Mouse (Mus musculus): ENCODE results near the gene Gmpr2. TPM values are rescaled to one million over a fixed set of nuclear protein-coding genes. Genes with fewer than 3 reads are reported as not detected.

Gene Gmpr2
- polyA plus RNA-seq, 1 experiment from 2014 or later = 40.9 TPM

DNA sequence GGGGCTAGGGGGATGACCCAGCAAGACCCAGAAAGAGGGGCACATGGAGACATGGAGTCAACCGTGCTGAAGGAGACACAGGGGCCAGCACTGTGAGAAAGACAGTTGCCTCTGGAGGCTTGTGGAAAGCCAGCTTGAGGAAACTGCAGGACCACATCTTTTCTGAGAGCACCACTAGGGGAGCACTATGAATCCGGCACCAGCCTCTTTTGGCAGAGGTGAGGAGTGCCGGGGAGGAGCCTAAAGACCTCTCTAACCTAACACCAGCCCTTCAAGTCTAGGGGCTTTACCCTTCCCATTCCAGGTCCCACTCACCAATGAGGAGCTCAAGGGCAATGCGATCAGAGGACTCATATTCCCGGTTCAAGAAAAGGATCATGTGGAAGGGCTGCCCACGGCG lies 40.0 kb downstream of the Gmpr2 start:
- H3K9me3 ChIP-seq (ENCODE audit: control insufficient read depth, low read length) = no peaks in the 10 kb centered on the region
- H3K27me3 ChIP-seq (ENCODE audit: control insufficient read depth, insufficient read depth, low read length) = peaks cover 23% of the 10 kb centered on the region; the same call in 1 of the 2 replicates
- 71% methylated on average over 7 of the region's 7 CpGs for WGBS
- peaks cover 5 to 11% of the 10 kb centered on the region in 2 experiments; a peak in 2 of 4 replicates for H3K4me1 ChIP-seq (ENCODE audit: control insufficient read depth in 2 of 2, insufficient read depth in 2 of 2, low read length in 2 of 2)
- H3K4me3 ChIP-seq (ENCODE audit: control insufficient read depth in 1 of 2, insufficient read depth in 1 of 2, low read depth in 1 of 2, low read length in 2 of 2) = no peak overlapping the region
- no peak overlapping the region for H3K9ac ChIP-seq (ENCODE audit: low read length)
- no peak overlapping the region for H3K27ac ChIP-seq (replicated peaks in 1 of 2; ENCODE audit: control insufficient read depth in 1 of 2, insufficient read depth in 1 of 2, low read depth in 2 of 2, low read length in 2 of 2)
- no peak overlapping the region for H3K4me2 ChIP-seq (ENCODE audit: low read length)
- ATAC-seq (ENCODE audit: insufficient number of reproducible peaks, insufficient read depth, low FRiP score, low read depth) = no peak
- H3K36me3 ChIP-seq (ENCODE audit: control insufficient read depth, insufficient read depth, low read length) = peaks cover 5% of the 10 kb centered on the region

GRCm38 (mm10) chr14:55713007-55713728 lies 41.4 kb downstream of the Gmpr2 start:
- H3K9ac ChIP-seq (ENCODE audit: low read length) = no peak overlapping the region; the same call in 1 of the 2 replicates
- no peak for ATAC-seq (ENCODE audit: insufficient number of reproducible peaks, insufficient read depth, low FRiP score, low read depth)
- 13% methylated on average over 25 of the region's 25 CpGs for WGBS
- peak overlapping the region; percentile 12 to 26; a peak in 2 of 4 replicates for H3K4me3 ChIP-seq (ENCODE audit: control insufficient read depth in 1 of 2, insufficient read depth in 1 of 2, low read depth in 1 of 2, low read length in 2 of 2)
- peak overlapping the region; percentile 58 for H3K4me2 ChIP-seq (ENCODE audit: low read length)
- no peaks in the 10 kb centered on the region for H3K9me3 ChIP-seq (ENCODE audit: control insufficient read depth, low read length)
- H3K27ac ChIP-seq (replicated peaks in 1 of 2; ENCODE audit: control insufficient read depth in 1 of 2, insufficient read depth in 1 of 2, low read depth in 2 of 2, low read length in 2 of 2) = no peak overlapping the region
- H3K27me3 ChIP-seq (ENCODE audit: control insufficient read depth, insufficient read depth, low read length) = peaks cover 23% of the 10 kb centered on the region; the same call in 1 of the 2 replicates
- H3K36me3 ChIP-seq (ENCODE audit: control insufficient read depth, insufficient read depth, low read length) = peaks cover 17% of the 10 kb centered on the region
- peaks cover 5 to 11% of the 10 kb centered on the region in 2 experiments; a peak in 2 of 4 replicates for H3K4me1 ChIP-seq (ENCODE audit: control insufficient read depth in 2 of 2, insufficient read depth in 2 of 2, low read length in 2 of 2)

DNA sequence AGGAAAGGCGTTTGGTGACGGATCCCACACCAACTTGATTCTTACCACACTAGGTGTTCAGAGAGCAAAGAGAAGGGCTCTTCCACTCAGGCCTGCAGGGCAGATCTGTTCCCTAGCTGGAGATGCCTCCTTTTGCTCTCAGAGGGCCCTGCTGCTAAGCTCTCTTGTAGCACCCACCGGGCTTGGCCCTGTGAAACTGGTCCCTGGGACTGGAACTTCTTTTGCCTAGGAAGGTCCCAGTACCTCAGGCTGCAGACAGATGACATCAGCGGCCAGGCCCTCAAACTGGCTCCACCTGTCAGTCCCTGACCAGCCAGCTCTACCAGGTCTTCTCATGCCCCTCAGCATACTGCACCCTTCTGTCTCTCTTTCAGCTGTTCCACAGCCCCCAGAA lies 42.0 kb downstream of the Gmpr2 start, which contains the start of gene Tgm1:
Tgm1 (minus strand) TSS at position 198 of the 394 bp plus-strand sequence.
- no peak for ATAC-seq (ENCODE audit: insufficient number of reproducible peaks, insufficient read depth, low FRiP score, low read depth)
- 22% methylated on average over 4 of the region's 4 CpGs for WGBS

DNA sequence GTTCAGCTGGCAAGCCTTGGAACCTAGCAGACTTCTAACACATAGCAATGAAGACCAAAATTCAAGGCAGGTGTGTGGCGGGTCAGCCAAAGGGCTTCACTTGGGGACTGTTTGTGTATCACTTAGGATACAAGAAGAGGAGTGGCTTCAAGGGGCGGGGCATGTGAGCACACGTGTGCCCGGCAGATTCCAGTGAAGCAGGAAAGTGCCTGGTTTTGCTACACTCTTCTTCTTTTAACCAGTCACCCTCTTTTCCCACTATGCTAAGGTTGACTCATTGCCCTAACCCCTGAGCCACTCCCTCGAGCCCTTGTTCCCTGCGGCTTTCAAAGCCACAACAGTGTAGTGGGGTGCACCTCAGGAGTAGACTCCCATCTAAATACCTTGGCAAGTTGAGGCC lies 43.2 kb downstream of the Gmpr2 start:
- H3K27me3 ChIP-seq (ENCODE audit: control insufficient read depth, insufficient read depth, low read length) = peaks cover 23% of the 10 kb centered on the region; the same call in 1 of the 2 replicates
- H3K27ac ChIP-seq (replicated peaks in 1 of 2; ENCODE audit: control insufficient read depth in 1 of 2, insufficient read depth in 1 of 2, low read depth in 2 of 2, low read length in 2 of 2) = no peak overlapping the region
- ATAC-seq (ENCODE audit: insufficient number of reproducible peaks, insufficient read depth, low FRiP score, low read depth) = no peak
- no peaks in the 10 kb centered on the region for H3K9me3 ChIP-seq (ENCODE audit: control insufficient read depth, low read length)
- no peak overlapping the region for H3K9ac ChIP-seq (ENCODE audit: low read length)
- no peak overlapping the region for H3K4me2 ChIP-seq (ENCODE audit: low read length)
- peaks cover 5 to 11% of the 10 kb centered on the region in 2 experiments; a peak in 2 of 4 replicates for H3K4me1 ChIP-seq (ENCODE audit: control insufficient read depth in 2 of 2, insufficient read depth in 2 of 2, low read length in 2 of 2)
- peaks cover 34% of the 10 kb centered on the region for H3K36me3 ChIP-seq (ENCODE audit: control insufficient read depth, insufficient read depth, low read length)
- H3K4me3 ChIP-seq (ENCODE audit: control insufficient read depth in 1 of 2, insufficient read depth in 1 of 2, low read depth in 1 of 2, low read length in 2 of 2) = no peak overlapping the region
- WGBS = 37% methylated on average over 6 of the region's 6 CpGs

More for the DNA sequence above, 42.0 kb downstream of the Gmpr2 start, which contains the start of gene Tgm1:
- H3K27ac ChIP-seq (replicated peaks in 1 of 2; ENCODE audit: control insufficient read depth in 1 of 2, insufficient read depth in 1 of 2, low read depth in 2 of 2, low read length in 2 of 2) = no peak within 1 kb of the TSS
- peaks cover 22% of the 10 kb centered on the region for H3K36me3 ChIP-seq (ENCODE audit: control insufficient read depth, insufficient read depth, low read length)
- peak within 1 kb of the TSS; percentile 58 for H3K4me2 ChIP-seq (ENCODE audit: low read length)
- no peaks in the 10 kb centered on the region for H3K9me3 ChIP-seq (ENCODE audit: control insufficient read depth, low read length)
- no peak within 1 kb of the TSS; the same call in 1 of the 2 replicates for H3K9ac ChIP-seq (ENCODE audit: low read length)
- peaks cover 23% of the 10 kb centered on the region; the same call in 1 of the 2 replicates for H3K27me3 ChIP-seq (ENCODE audit: control insufficient read depth, insufficient read depth, low read length)
- peak within 1 kb of the TSS; percentile 12 to 26; a peak in 2 of 4 replicates for H3K4me3 ChIP-seq (ENCODE audit: control insufficient read depth in 1 of 2, insufficient read depth in 1 of 2, low read depth in 1 of 2, low read length in 2 of 2)
- H3K4me1 ChIP-seq (ENCODE audit: control insufficient read depth in 2 of 2, insufficient read depth in 2 of 2, low read length in 2 of 2) = peaks cover 5 to 11% of the 10 kb centered on the region in 2 experiments; a peak in 2 of 4 replicates

DNA sequence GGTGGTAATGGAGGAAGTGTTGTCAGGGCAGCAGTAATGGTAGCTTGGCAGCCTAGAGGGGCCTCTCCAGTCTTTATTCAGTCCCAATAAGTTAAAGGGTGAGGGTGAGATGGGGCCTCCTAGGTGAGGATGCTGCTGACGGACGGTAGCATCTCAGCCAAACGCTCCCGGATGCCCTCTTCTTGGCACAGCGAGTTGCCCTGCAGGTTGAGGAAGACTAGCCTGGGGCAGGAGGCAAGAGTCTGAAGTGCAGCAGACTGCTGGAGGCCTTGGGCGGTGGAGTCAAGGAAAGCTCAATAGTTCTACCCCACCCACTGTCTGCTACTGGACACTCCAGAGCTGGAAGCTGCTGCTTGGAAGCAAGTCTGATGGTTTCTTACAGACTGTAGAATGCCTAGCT lies 44.5 kb downstream of the Gmpr2 start:
- no peaks in the 10 kb centered on the region for H3K9me3 ChIP-seq (ENCODE audit: control insufficient read depth, low read length)
- no peak overlapping the region for H3K9ac ChIP-seq (ENCODE audit: low read length)
- WGBS = 92% methylated on average over 6 of the region's 6 CpGs
- ATAC-seq (ENCODE audit: insufficient number of reproducible peaks, insufficient read depth, low FRiP score, low read depth) = no peak
- peaks cover 5 to 11% of the 10 kb centered on the region in 2 experiments; a peak in 2 of 4 replicates for H3K4me1 ChIP-seq (ENCODE audit: control insufficient read depth in 2 of 2, insufficient read depth in 2 of 2, low read length in 2 of 2)
- peaks cover 23% of the 10 kb centered on the region; the same call in 1 of the 2 replicates for H3K27me3 ChIP-seq (ENCODE audit: control insufficient read depth, insufficient read depth, low read length)
- H3K4me2 ChIP-seq (ENCODE audit: low read length) = no peak overlapping the region
- no peak overlapping the region for H3K4me3 ChIP-seq (ENCODE audit: control insufficient read depth in 1 of 2, insufficient read depth in 1 of 2, low read depth in 1 of 2, low read length in 2 of 2)
- H3K36me3 ChIP-seq (ENCODE audit: control insufficient read depth, insufficient read depth, low read length) = peaks cover 36% of the 10 kb centered on the region
- H3K27ac ChIP-seq (replicated peaks in 1 of 2; ENCODE audit: control insufficient read depth in 1 of 2, insufficient read depth in 1 of 2, low read depth in 2 of 2, low read length in 2 of 2) = no peak overlapping the region

DNA sequence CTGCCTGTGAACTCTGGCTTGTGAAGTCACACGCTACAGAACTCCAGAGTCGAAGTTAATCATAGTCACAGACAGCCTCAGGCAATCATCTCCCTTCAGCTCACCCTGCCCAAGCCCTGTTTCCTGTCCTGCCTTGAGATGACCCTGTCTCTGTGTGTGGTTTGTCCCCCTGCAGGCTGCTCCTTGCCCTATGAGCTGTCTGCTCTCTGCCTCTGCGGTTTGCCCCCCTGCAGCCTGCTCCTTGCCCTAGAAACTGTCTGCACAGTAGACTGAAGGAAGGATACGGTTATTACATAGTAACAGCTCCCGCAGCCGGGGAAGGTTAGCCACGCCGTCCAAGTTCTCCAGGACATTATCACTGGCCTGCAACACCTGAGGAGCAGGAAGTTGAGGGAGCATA lies 45.1 kb downstream of the Gmpr2 start:
- H3K27ac ChIP-seq (replicated peaks in 1 of 2; ENCODE audit: control insufficient read depth in 1 of 2, insufficient read depth in 1 of 2, low read depth in 2 of 2, low read length in 2 of 2) = no peak overlapping the region
- H3K4me1 ChIP-seq (ENCODE audit: control insufficient read depth in 2 of 2, insufficient read depth in 2 of 2, low read length in 2 of 2) = peaks cover 5 to 11% of the 10 kb centered on the region in 2 experiments; a peak in 2 of 4 replicates
- H3K9me3 ChIP-seq (ENCODE audit: control insufficient read depth, low read length) = no peaks in the 10 kb centered on the region
- 69% methylated on average over 8 of the region's 8 CpGs for WGBS
- no peak overlapping the region for H3K4me3 ChIP-seq (ENCODE audit: control insufficient read depth in 1 of 2, insufficient read depth in 1 of 2, low read depth in 1 of 2, low read length in 2 of 2)
- H3K4me2 ChIP-seq (ENCODE audit: low read length) = no peak overlapping the region
- H3K9ac ChIP-seq (ENCODE audit: low read length) = no peak overlapping the region
- peaks cover 17% of the 10 kb centered on the region; the same call in 1 of the 2 replicates for H3K27me3 ChIP-seq (ENCODE audit: control insufficient read depth, insufficient read depth, low read length)
- ATAC-seq (ENCODE audit: insufficient number of reproducible peaks, insufficient read depth, low FRiP score, low read depth) = no peak
- H3K36me3 ChIP-seq (ENCODE audit: control insufficient read depth, insufficient read depth, low read length) = peaks cover 36% of the 10 kb centered on the region

DNA sequence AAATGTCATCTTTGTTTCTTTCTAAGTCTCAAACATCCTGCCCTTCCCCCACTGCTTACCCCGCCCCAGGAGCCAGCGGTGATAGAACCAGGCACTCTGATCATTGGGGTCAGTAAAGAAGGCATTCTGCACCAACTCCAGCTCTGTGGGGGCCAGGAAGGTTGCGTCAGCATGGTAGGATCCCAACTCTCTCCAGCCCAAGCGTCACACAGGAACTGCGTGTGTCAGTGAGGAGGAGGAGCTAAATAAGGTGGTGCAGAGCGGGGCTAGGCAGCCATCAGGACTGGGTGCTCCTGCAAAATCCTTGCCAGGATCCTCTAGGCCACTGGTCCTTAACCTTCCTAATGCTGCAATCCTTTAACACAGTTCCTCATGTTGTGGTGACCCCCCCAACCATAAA lies 48.0 kb downstream of the Gmpr2 start:
- Histone ChIP-seq H3K27me3 (ENCODE audit: control insufficient read depth, insufficient read depth, low read length) (no peaks in the 10 kb centered on the region), H3K9ac (ENCODE audit: low read length) (no peak overlapping the region), H3K4me3 (ENCODE audit: control insufficient read depth in 1 of 2, insufficient read depth in 1 of 2, low read depth in 1 of 2, low read length in 2 of 2) (no peak overlapping the region), H3K9me3 (ENCODE audit: control insufficient read depth, low read length) (no peaks in the 10 kb centered on the region), H3K36me3 (ENCODE audit: control insufficient read depth, insufficient read depth, low read length) (peaks cover 36% of the 10 kb centered on the region), H3K27ac (replicated peaks in 1 of 2; ENCODE audit: control insufficient read depth in 1 of 2, insufficient read depth in 1 of 2, low read depth in 2 of 2, low read length in 2 of 2) (no peak overlapping the region), H3K4me1 (ENCODE audit: control insufficient read depth in 2 of 2, insufficient read depth in 2 of 2, low read length in 2 of 2) (no peaks in the 10 kb centered on the region), H3K4me2 (ENCODE audit: low read length) (no peak overlapping the region)
- ATAC-seq (ENCODE audit: insufficient number of reproducible peaks, insufficient read depth, low FRiP score, low read depth) = no peak
- 86% methylated on average over 6 of the region's 6 CpGs for WGBS
